Mouse (Mus musculus): ENCODE results near the gene Cnn3. TPM values are rescaled to one million over a fixed set of nuclear protein-coding genes. Genes with fewer than 3 reads are reported as not detected.
A peak's percentile ranks its signal among the peaks of the same experiment; 100 is the strongest.

The Cnn3 gene
- polyA plus RNA-seq, 1 experiment, result 64.4 TPM

DNA sequence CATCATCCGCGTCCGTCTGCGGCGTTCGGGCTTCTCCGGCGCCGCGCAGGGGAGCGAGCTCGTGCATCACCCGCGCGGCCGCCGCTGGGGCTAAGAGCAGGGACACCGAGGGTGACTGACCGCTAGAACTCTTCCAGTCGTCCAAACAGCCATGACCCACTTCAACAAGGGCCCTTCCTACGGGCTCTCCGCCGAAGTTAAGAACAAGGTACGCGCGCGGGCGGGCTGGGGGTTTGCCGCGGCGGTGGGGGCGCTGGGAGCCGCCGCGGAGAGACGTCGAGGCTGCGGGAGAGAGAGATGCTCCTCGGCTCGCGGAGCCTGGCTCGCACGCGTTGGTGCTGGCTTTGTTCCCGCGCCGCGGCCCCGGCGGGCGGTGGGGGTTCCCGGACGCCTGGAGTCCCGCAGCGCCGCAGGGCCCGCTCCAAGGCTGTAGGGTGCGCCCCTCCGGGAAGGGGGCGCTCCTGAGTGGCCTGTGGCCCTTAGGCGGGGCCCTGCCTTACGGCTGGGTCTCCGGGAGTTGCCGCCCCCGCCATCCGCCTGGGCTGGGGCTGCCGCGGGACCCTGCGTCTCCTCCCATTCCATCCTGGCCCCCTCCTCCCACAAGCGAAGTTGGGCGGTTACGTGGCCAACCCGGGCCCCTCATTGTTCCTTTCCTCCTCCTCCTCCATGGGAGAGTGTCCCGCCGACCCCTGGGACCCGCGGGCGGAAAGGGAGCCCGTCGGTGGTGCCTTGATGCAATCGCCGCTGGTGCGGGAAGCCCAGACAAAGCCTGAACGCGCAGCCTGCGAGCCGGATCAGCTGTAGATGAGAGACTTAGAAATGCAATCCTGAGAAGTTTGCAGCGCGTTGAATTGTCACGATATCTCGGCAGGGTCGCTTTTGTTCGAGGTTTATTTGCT is 573 bp downstream of the Cnn3 start:
- TF ChIP-seq CTCF (IDR thresholded peaks at IDR 0.05; ENCODE audit: control insufficient read depth, insufficient read depth, low read length) (no peak; the same call in 1 of the 2 replicates), POLR2A (IDR thresholded peaks at IDR 0.05; ENCODE audit: borderline replicate concordance, control insufficient read depth, low read depth, low read length) (no peak)
- H3K27ac ChIP-seq (ENCODE audit: control insufficient read depth, insufficient read depth, low read depth, low read length, poor library complexity), result peak overlapping the region; percentile 66; the same call in 1 of the 2 replicates
- peak overlapping the region; percentile 74 for H3K4me3 ChIP-seq (replicated peaks; ENCODE audit: control insufficient read depth, low read depth, low read length)
- H3K4me1 ChIP-seq (ENCODE audit: control insufficient read depth, insufficient read depth, low read length), result no peaks in the 10 kb centered on the region
- WGBS, result under 1% methylated on average over 90 of the region's 93 CpGs

DNA sequence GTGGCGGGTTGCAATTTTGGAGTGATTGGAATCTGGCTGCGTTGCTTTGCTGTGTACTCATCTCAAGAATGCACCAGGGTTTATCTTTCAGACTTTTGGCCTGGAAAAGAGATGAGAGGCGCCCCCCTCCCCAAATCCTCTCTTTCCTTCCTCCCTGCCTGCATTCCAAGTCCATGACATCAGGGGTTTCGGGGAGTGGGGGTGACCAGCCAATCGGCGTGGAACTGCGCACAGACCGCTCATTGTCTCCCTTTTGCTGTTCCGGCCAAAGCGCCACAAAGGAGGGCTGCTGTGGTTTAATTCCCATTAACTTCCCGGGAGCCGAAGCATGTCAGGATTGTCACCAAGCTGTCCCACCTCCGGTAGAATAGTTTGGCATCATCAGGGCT is 1.2 kb downstream of the Cnn3 start:
- TF ChIP-seq POLR2A (IDR thresholded peaks at IDR 0.05; ENCODE audit: borderline replicate concordance, control insufficient read depth, low read depth, low read length), result no peak
- TF ChIP-seq CTCF (IDR thresholded peaks at IDR 0.05; ENCODE audit: control insufficient read depth, insufficient read depth, low read length), result no peak
- Histone ChIP-seq H3K4me3 (replicated peaks; ENCODE audit: control insufficient read depth, low read depth, low read length) (peak overlapping the region; percentile 74), H3K27ac (ENCODE audit: control insufficient read depth, insufficient read depth, low read depth, low read length, poor library complexity) (peak overlapping the region; percentile 16; the same call in 1 of the 2 replicates), H3K4me1 (ENCODE audit: control insufficient read depth, insufficient read depth, low read length) (no peaks in the 10 kb centered on the region)
- 2% methylated on average over 13 of the region's 13 CpGs for WGBS

DNA sequence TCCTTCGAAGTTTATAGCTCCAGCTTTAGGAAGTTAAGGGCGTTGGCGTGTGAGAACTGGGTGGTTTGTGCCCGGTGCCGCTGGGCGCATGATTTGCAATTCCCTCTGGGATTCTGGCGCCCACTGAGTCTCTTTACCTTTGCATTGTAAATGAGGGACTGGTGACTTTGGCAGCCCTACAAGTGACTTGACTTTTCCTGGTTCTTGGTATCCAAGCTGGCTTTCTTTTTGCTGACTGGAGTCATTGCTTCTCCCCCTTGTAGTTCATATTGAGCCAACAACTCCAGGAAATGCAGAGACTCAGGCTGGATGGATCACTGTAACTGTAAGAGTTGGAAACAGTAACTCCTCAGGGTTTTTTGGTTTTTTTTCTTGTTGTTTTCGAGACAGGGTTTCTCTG is 1.9 kb downstream of the Cnn3 start:
- WGBS, result 17% methylated on average over 8 of the region's 8 CpGs
- Histone ChIP-seq H3K4me3 (replicated peaks; ENCODE audit: control insufficient read depth, low read depth, low read length) (no peak overlapping the region), H3K27ac (ENCODE audit: control insufficient read depth, insufficient read depth, low read depth, low read length, poor library complexity) (no peak overlapping the region), H3K4me1 (ENCODE audit: control insufficient read depth, insufficient read depth, low read length) (no peaks in the 10 kb centered on the region)
- no peak for TF ChIP-seq POLR2A (IDR thresholded peaks at IDR 0.05; ENCODE audit: borderline replicate concordance, control insufficient read depth, low read depth, low read length)
- no peak for TF ChIP-seq CTCF (IDR thresholded peaks at IDR 0.05; ENCODE audit: control insufficient read depth, insufficient read depth, low read length)

DNA sequence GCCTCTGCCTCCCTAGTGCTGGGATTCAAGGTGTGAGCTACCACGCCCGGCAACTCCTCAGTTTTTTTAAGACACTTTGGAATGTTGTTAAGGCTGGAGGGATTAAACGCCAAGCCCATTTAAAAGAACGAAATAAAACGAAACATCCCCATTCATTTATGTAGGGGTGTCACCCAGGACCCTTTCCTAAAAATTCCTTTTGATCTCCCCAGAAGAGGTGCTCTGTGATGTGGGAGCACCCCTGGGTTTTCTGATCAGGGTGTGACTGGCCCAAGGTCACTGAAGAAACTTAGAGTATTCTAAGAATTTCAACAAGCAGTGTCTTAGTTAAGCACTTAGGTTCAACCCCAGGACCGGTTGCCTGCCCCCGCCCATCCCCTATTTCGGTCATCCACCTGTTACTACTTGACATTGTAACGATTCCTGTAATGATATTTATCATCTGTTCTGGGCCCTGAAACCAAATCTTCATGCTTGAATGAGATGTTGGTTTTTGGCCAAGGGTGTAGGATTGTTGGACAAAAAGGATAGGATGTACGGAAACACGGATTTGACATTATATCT is 2.5 kb downstream of the Cnn3 start:
- TF ChIP-seq CTCF (IDR thresholded peaks at IDR 0.05; ENCODE audit: control insufficient read depth, insufficient read depth, low read length) (no peak), POLR2A (IDR thresholded peaks at IDR 0.05; ENCODE audit: borderline replicate concordance, control insufficient read depth, low read depth, low read length) (no peak)
- no peaks in the 10 kb centered on the region for H3K4me1 ChIP-seq (ENCODE audit: control insufficient read depth, insufficient read depth, low read length)
- no peak overlapping the region for H3K4me3 ChIP-seq (replicated peaks; ENCODE audit: control insufficient read depth, low read depth, low read length)
- no peak overlapping the region for H3K27ac ChIP-seq (ENCODE audit: control insufficient read depth, insufficient read depth, low read depth, low read length, poor library complexity)
- 84% methylated on average over 11 of the region's 11 CpGs for WGBS

DNA sequence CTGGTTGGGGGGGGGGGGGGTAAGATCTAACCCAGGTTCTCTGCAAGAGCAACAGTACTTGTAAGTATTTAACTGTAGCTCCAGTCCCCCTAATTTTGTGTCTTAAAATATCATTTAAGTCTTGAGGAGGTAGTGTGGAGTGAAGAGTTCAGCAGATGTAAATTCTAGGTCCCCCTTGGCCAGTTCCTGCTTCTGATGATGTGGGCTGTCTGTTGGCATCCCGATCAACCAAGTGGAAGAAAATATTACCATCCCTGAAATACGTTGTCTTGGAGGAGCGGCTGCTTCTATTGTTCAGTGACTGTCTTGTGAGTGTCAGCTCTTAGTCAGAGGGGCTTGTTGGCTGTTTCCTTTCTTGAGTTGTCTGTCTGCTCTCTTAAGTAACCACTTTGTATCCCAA is 3.2 kb downstream of the Cnn3 start:
- H3K27ac ChIP-seq (ENCODE audit: control insufficient read depth, insufficient read depth, low read depth, low read length, poor library complexity), result no peak overlapping the region
- 80% methylated on average over 3 of the region's 3 CpGs for WGBS
- TF ChIP-seq POLR2A (IDR thresholded peaks at IDR 0.05; ENCODE audit: borderline replicate concordance, control insufficient read depth, low read depth, low read length) (no peak), CTCF (IDR thresholded peaks at IDR 0.05; ENCODE audit: control insufficient read depth, insufficient read depth, low read length) (no peak)
- H3K4me1 ChIP-seq (ENCODE audit: control insufficient read depth, insufficient read depth, low read length), result no peaks in the 10 kb centered on the region
- H3K4me3 ChIP-seq (replicated peaks; ENCODE audit: control insufficient read depth, low read depth, low read length), result no peak overlapping the region

DNA sequence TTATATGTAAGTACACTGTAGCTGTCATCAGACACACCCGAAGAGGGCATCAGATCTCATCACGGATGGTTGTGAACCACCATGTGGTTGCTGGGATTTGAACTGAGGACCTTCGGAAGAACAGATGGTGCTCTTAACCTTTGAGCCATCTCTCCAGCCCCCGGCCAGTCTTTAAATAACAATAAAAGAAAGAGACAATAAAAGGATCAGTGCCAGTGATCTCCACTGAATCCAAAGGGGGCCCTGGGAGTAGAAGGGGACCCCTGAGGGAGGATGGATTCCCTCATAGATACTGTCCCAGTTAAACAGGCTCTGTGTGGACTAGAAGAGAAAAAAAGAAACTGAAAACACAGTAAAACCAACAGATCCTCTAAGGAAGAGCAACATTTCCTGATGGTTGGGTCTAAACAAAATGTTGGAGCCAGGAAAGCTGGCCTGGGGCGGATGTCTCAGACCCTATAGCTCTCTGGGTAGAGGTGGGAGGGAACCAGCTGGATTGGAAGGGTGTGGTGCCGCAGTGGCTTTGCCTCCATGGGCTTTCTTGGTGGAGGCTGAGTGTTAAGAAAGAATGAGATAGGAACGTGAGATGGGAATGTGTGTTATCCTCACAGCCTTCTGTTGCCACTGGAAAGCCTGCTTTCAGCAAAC is 4.1 kb downstream of the Cnn3 start:
- 80% methylated on average over 7 of the region's 7 CpGs for WGBS
- no peak overlapping the region for H3K27ac ChIP-seq (ENCODE audit: control insufficient read depth, insufficient read depth, low read depth, low read length, poor library complexity)
- H3K4me1 ChIP-seq (ENCODE audit: control insufficient read depth, insufficient read depth, low read length), result peaks cover 3% of the 10 kb centered on the region; the same call in 1 of the 2 replicates
- no peak for TF ChIP-seq POLR2A (IDR thresholded peaks at IDR 0.05; ENCODE audit: borderline replicate concordance, control insufficient read depth, low read depth, low read length)
- TF ChIP-seq CTCF (IDR thresholded peaks at IDR 0.05; ENCODE audit: control insufficient read depth, insufficient read depth, low read length), result no peak
- no peak overlapping the region for H3K4me3 ChIP-seq (replicated peaks; ENCODE audit: control insufficient read depth, low read depth, low read length)

DNA sequence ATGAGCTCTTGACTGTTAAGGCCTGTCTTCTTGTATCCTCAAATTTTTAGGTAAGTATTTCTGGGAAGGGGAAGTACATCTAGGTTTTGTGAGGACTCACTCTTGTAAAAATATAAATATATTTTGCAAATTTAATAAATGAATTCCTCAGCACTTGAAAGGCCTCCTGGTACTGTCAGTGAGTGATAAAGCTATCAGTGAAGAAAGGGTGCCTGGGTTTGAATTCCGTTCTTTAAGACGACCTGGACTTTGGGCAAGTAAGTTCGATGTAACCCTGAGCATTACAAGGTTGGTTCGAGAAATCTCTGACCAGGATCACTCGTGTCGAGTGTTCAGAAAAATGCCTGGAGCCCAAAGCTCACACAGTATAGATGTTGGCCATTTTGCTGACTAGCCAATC is 7.1 kb downstream of the Cnn3 start:
- 75% methylated on average over 6 of the region's 6 CpGs for WGBS
- H3K27ac ChIP-seq (ENCODE audit: control insufficient read depth, insufficient read depth, low read depth, low read length, poor library complexity), result no peak overlapping the region
- TF ChIP-seq POLR2A (IDR thresholded peaks at IDR 0.05; ENCODE audit: borderline replicate concordance, control insufficient read depth, low read depth, low read length) (no peak), CTCF (IDR thresholded peaks at IDR 0.05; ENCODE audit: control insufficient read depth, insufficient read depth, low read length) (no peak)
- peaks cover 3% of the 10 kb centered on the region for H3K4me1 ChIP-seq (ENCODE audit: control insufficient read depth, insufficient read depth, low read length)
- no peak overlapping the region for H3K4me3 ChIP-seq (replicated peaks; ENCODE audit: control insufficient read depth, low read depth, low read length)

DNA sequence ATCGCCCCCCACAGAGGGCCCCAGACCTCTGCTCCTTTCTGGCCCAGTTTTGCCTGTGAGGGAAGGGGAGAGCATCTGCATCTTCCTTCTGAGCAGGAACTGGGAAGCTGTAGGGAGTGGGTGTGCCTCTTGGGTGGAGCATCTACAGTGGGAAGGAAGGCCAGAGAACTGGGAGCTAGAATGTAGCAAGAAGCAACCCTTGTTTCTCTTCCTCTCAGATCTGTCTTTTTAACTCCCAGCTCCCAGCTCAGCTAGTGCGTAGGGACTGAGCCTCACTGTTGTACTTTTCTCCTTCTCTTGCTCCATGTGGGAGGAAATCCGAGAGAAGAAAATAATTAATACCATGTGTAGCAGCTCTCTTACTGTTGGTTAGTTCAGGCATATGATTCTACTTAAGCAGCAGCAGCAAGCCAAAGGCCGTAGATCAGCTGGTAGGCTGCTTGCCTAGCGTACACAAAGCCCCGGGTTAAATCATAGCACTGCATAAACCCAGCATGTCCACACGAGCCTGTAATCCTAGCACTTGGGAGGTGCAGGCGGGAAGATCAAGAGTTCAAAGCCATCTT is 7.8 kb downstream of the Cnn3 start:
- no peak overlapping the region for H3K4me3 ChIP-seq (replicated peaks; ENCODE audit: control insufficient read depth, low read depth, low read length)
- TF ChIP-seq CTCF (IDR thresholded peaks at IDR 0.05; ENCODE audit: control insufficient read depth, insufficient read depth, low read length) (no peak), POLR2A (IDR thresholded peaks at IDR 0.05; ENCODE audit: borderline replicate concordance, control insufficient read depth, low read depth, low read length) (no peak)
- H3K4me1 ChIP-seq (ENCODE audit: control insufficient read depth, insufficient read depth, low read length), result peaks cover 3% of the 10 kb centered on the region
- H3K27ac ChIP-seq (ENCODE audit: control insufficient read depth, insufficient read depth, low read depth, low read length, poor library complexity), result no peak overlapping the region
- 79% methylated on average over 8 of the region's 8 CpGs for WGBS
